Mouse (Mus musculus) liver, embryonic 14.5 days (tissue): ENCODE data around the gene Phc2.

Experiments used
- CTCF ChIP-seq: IDR thresholded peaks from 2 replicates; pipeline ENCODE4 v1.5.1; 2016; ENCODE audit warnings: antibody characterized with exemption, low read depth, control low read depth
- EP300 ChIP-seq: IDR thresholded peaks from 2 replicates; pipeline ENCODE4 v1.6.1; 2016; ENCODE audit warnings: antibody characterized with exemption, low read depth

DNA sequence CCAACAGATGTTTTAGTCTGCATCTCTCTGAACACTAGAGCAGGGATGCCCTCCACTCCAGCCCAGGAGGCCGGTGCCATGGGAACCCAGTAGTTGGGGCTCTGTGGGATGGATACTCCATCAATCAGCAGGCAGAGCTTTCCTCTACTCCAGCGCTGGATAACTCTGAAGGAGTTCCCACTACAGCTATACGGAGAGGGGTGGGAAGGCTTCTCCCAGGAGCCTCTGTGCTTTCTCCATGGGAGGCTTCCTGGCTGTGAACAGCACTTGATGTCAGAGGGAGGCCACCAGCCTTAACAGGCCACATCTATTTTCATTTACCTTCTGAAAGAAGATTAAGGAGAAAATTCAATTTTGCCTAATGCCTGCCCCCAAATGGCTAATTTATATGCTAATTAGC, 29.2 kb downstream of the Phc2 start:
- TF ChIP-seq CTCF (no peak), EP300 (no peak)
